Mouse (Mus musculus): ENCODE measurements around the gene Usp46.

DNA sequence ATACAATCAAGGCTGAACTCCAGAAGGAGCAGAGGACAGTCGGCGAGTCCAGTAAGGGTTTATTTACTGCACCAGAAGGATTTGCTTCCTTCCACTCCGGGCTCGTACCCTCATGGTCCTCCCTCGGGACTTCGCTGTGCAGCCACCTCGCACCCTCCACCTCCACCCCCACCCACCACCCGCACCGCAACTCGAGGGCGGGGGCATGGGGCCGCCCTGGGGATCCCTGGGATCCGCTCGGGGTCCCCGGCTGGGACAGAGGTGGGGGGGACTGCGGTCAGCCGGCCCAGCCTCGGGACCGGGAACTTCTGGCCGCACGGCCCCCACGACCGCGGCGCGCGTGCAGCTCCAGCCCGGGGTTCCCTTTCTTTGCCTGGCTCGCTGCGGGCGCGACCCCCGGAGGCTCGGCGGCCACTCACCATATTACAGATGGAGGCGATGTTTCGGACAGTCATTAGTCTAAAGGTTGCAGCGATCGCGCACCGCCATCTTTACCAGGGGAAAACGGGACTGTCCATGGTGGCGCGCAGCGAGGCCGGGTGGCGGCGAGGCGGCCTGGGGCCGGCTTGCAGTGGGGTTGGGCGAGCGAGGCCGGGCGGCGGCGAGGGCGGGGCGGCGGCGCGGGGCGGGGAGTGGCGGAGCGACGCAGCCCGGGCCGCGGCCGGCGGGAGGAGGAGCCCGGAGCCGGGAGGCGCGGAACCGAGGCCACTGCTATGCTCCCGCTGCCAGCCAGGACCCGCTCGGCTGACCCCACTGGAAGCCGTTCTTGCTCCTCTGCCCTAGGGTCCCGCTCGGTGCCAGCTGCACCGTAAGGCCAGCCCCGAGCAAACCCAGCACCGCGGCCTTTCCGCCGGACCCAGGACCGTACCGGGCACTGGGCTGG lies at the start of gene Usp46:
- TF ChIP-seq CTCF (IDR thresholded peaks at IDR 0.05; ENCODE audit: low read depth) (no peak), EP300 (IDR thresholded peaks at IDR 0.05; ENCODE audit: low read depth) (0 out of 2 replicates have a peak, but pooled peaks have one; percentile 18)

Data from heart, postnatal 0 days (tissue).